Mouse (Mus musculus): ENCODE data around the gene Il21. TPM values are rescaled to one million over a fixed set of nuclear protein-coding genes. Genes with fewer than 3 reads are reported as not detected.

Il21 gene
- polyA plus RNA-seq, 2 experiments, result not detected

GRCm38 (mm10) chr3:37201122-37201916 lies 31.1 kb downstream of the Il21 start:
- peak; percentile 53; the same call in 1 of the 2 replicates for ATAC-seq (ENCODE audit: insufficient read depth)
- Histone ChIP-seq H3K9me3 (ENCODE audit: control insufficient read depth, low read length) (no peaks in the 10 kb centered on the region), H3K4me3 (ENCODE audit: insufficient read depth in 1 of 2, low read depth in 2 of 2, low read length in 2 of 2) (no peak overlapping the region), H3K4me1 (replicated peaks; ENCODE audit: control insufficient read depth in 2 of 2, insufficient read depth in 2 of 2, low read length in 1 of 2) (peaks cover 0 to 7% of the 10 kb centered on the region in 2 experiments; a peak in 2 of 4 replicates), H3K27ac (no peak overlapping the region), H3K27me3 (ENCODE audit: control insufficient read depth, insufficient read depth, low read length) (no peaks in the 10 kb centered on the region), H3K4me2 (ENCODE audit: low read depth) (no peak overlapping the region; the same call in 1 of the 2 replicates), H3K36me3 (replicated peaks; ENCODE audit: control insufficient read depth, insufficient read depth, low read depth) (no peaks in the 10 kb centered on the region), H3K9ac (replicated peaks) (no peak overlapping the region)
- WGBS (ENCODE audit: insufficient replicate concordance), result 36% methylated on average over 6 of the region's 6 CpGs
- DNase-seq (ENCODE audit: low read depth in 3 of 3, low spot score in 3 of 3), result no peak
- TF ChIP-seq CTCF (IDR thresholded peaks at IDR 0.05; ENCODE audit: low read depth) (no peak), EP300 (IDR thresholded peaks at IDR 0.05; ENCODE audit: low read depth) (no peak)

DNA sequence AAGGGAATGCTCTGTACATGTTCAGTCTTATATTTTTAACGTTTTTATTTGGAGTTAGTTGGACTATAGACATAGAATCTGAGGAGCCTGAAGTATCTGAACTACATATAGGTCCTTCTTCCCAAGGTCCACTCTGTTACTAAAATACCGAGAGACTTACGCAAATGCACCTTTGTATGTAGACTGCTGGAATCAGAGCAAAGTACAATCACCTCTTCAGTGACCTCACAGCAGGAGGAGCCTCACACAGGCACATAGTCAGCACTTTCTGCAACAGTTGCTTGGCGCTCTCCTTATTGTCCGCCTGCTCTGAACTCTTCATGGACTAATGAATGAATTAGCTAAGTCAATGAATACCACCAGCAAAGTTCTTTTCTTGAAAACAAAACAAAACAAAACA lies 34.1 kb downstream of the Il21 start:
- no peak for ATAC-seq (ENCODE audit: insufficient read depth)

DNA sequence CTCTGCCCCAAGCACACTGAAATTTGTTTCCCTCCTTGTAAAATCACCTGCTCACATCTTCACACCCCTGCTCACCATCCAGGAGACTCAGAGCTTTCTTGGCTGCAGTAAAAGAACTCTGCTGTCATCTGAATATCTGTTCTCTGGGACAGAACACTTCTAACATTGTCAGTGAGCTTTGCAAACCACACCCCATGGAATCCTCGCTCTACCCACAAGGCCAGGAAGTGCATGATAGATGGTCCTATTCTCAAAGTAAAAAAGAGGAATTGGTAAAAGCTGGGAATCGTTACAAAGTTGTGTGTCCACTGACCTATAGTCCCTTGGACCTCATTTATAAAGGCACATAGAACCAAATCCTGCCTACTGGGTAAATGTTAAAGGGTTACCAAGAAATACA lies 40.5 kb downstream of the Il21 start:
- Histone ChIP-seq H3K36me3 (replicated peaks; ENCODE audit: control insufficient read depth, insufficient read depth, low read depth) (no peaks in the 10 kb centered on the region), H3K4me2 (ENCODE audit: low read depth) (no peak overlapping the region), H3K4me3 (ENCODE audit: insufficient read depth in 1 of 2, low read depth in 2 of 2, low read length in 2 of 2) (no peak overlapping the region), H3K4me1 (replicated peaks; ENCODE audit: control insufficient read depth in 2 of 2, insufficient read depth in 2 of 2, low read length in 1 of 2) (no peaks in the 10 kb centered on the region), H3K27ac (no peak overlapping the region), H3K9ac (replicated peaks) (no peak overlapping the region), H3K27me3 (ENCODE audit: control insufficient read depth, insufficient read depth, low read length) (no peaks in the 10 kb centered on the region), H3K9me3 (ENCODE audit: control insufficient read depth, low read length) (no peaks in the 10 kb centered on the region)
- DNase-seq (ENCODE audit: low read depth in 3 of 3, low spot score in 3 of 3) (no peak), ATAC-seq (ENCODE audit: insufficient read depth) (no peak)
- 10% methylated on average over 2 of the region's 2 CpGs for WGBS (ENCODE audit: insufficient replicate concordance)
- no peak for TF ChIP-seq EP300 (IDR thresholded peaks at IDR 0.05; ENCODE audit: low read depth)
- TF ChIP-seq CTCF (IDR thresholded peaks at IDR 0.05; ENCODE audit: low read depth), result no peak

More for the DNA sequence above, 34.1 kb downstream of the Il21 start:
- no peak for DNase-seq (ENCODE audit: low read depth in 3 of 3, low spot score in 3 of 3)
- Histone ChIP-seq H3K27me3 (ENCODE audit: control insufficient read depth, insufficient read depth, low read length) (no peaks in the 10 kb centered on the region), H3K9me3 (ENCODE audit: control insufficient read depth, low read length) (no peaks in the 10 kb centered on the region), H3K4me3 (ENCODE audit: insufficient read depth in 1 of 2, low read depth in 2 of 2, low read length in 2 of 2) (no peak overlapping the region), H3K4me2 (ENCODE audit: low read depth) (no peak overlapping the region), H3K36me3 (replicated peaks; ENCODE audit: control insufficient read depth, insufficient read depth, low read depth) (no peaks in the 10 kb centered on the region), H3K27ac (no peak overlapping the region), H3K9ac (replicated peaks) (no peak overlapping the region), H3K4me1 (replicated peaks; ENCODE audit: control insufficient read depth in 2 of 2, insufficient read depth in 2 of 2, low read length in 1 of 2) (peaks cover 0 to 7% of the 10 kb centered on the region in 2 experiments; a peak in 2 of 4 replicates)
- no peak for TF ChIP-seq CTCF (IDR thresholded peaks at IDR 0.05; ENCODE audit: low read depth)
- no peak for TF ChIP-seq EP300 (IDR thresholded peaks at IDR 0.05; ENCODE audit: low read depth)
- 63% methylated on average over 5 of the region's 5 CpGs for WGBS (ENCODE audit: insufficient replicate concordance)

GRCm38 (mm10) chr3:37185534-37185933 lies 46.9 kb downstream of the Il21 start:
- Histone ChIP-seq H3K27ac (no peak overlapping the region), H3K27me3 (ENCODE audit: control insufficient read depth, insufficient read depth, low read length) (no peaks in the 10 kb centered on the region), H3K4me1 (replicated peaks; ENCODE audit: control insufficient read depth in 2 of 2, insufficient read depth in 2 of 2, low read length in 1 of 2) (no peaks in the 10 kb centered on the region), H3K36me3 (replicated peaks; ENCODE audit: control insufficient read depth, insufficient read depth, low read depth) (no peaks in the 10 kb centered on the region), H3K4me3 (ENCODE audit: insufficient read depth in 1 of 2, low read depth in 2 of 2, low read length in 2 of 2) (no peak overlapping the region), H3K9ac (replicated peaks) (no peak overlapping the region), H3K4me2 (ENCODE audit: low read depth) (no peak overlapping the region), H3K9me3 (ENCODE audit: control insufficient read depth, low read length) (no peaks in the 10 kb centered on the region)
- ATAC-seq (ENCODE audit: insufficient read depth), result no peak
- DNase-seq (ENCODE audit: low read depth in 3 of 3, low spot score in 3 of 3), result no peak
- TF ChIP-seq CTCF (IDR thresholded peaks at IDR 0.05; ENCODE audit: low read depth) (no peak), EP300 (IDR thresholded peaks at IDR 0.05; ENCODE audit: low read depth) (no peak)
- WGBS (ENCODE audit: insufficient replicate concordance), result 44% methylated on average over 1 of the region's 1 CpGs

DNA sequence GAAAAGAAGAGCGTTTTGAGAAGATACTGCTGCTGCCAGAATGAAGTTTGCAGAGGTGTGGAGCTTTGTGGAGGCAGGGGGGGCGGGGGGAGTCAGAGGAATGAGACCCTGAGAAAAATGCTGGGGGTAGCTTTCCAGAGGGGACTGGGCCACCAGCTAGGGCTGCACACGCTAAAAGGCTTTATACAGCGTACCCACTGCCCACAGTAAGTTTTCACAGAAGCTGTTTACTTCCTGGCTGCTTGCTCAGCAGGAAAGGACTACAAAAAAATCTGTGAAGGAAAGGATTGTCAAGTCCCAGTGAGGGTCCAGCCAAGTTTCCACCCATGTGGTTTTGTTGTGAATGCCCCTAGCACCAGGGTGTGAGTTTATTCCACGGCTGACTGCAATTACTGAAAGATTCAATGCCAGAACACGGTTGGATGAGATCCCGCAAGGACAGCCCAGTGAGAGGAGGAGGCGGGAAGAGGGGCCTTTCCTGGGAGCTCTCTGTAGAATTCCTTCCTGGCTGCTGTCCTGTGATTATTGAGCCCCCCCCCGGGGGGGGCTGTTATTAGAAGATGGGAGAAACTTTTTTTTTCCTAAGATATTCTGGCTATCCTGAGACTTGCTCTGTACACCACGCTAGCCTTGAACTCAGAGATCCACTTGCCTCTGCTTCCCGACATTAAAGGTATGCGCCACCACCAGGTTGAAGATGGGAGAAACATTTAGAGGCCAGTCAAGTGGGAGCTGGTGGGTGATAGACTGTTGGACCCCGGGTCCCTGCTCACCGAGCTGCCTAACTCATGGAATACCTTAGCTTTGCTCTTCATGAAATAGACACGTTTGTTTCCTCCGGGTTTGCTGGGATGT lies 49.8 kb downstream of the Il21 start:
- Histone ChIP-seq H3K4me1 (replicated peaks; ENCODE audit: control insufficient read depth in 2 of 2, insufficient read depth in 2 of 2, low read length in 1 of 2) (no peaks in the 10 kb centered on the region), H3K36me3 (replicated peaks; ENCODE audit: control insufficient read depth, insufficient read depth, low read depth) (no peaks in the 10 kb centered on the region), H3K9ac (replicated peaks) (no peak overlapping the region), H3K9me3 (ENCODE audit: control insufficient read depth, low read length) (no peaks in the 10 kb centered on the region), H3K4me3 (ENCODE audit: insufficient read depth in 1 of 2, low read depth in 2 of 2, low read length in 2 of 2) (no peak overlapping the region), H3K27me3 (ENCODE audit: control insufficient read depth, insufficient read depth, low read length) (no peaks in the 10 kb centered on the region), H3K27ac (no peak overlapping the region), H3K4me2 (ENCODE audit: low read depth) (no peak overlapping the region)
- DNase-seq (ENCODE audit: low read depth in 3 of 3, low spot score in 3 of 3) (no peak), ATAC-seq (ENCODE audit: insufficient read depth) (no peak)
- WGBS (ENCODE audit: insufficient replicate concordance), result 46% methylated on average over 16 of the region's 16 CpGs
- TF ChIP-seq CTCF (IDR thresholded peaks at IDR 0.05; ENCODE audit: low read depth) (no peak), EP300 (IDR thresholded peaks at IDR 0.05; ENCODE audit: low read depth) (no peak)

Measured in liver, embryonic 14.5 days (tissue).